Mouse (Mus musculus) heart, adult 2 months (tissue): ENCODE data around the gene Mrpl21.

ENCODE experiments used
- CTCF ChIP-seq: fragments of 200-600 bp; IDR thresholded peaks from 2 replicates; pipeline ENCODE4 v1.8.1; 2022; ENCODE audit warnings: antibody characterized with exemption, mild to moderate bottlenecking, moderate library complexity
- EP300 ChIP-seq: fragments of 200-500 bp; IDR thresholded peaks from 2 replicates; pipeline ENCODE4 v1.6.1; 2011; ENCODE audit warnings: low read depth, low read length, control low read depth; ENCODE audit not compliant: insufficient read depth
- POLR2A ChIP-seq: fragments of 200-500 bp; IDR thresholded peaks from 2 replicates; pipeline ENCODE4 v1.6.1; 2011; ENCODE audit warnings: mild to moderate bottlenecking, low read depth, low read length, control low read depth; ENCODE audit not compliant: insufficient read depth

GRCm38 (mm10) chr19:3333694-3334515 lies 51.2 kb downstream of the Mrpl21 start:
- no peak for TF ChIP-seq POLR2A
- no peak for TF ChIP-seq EP300
- no peak for TF ChIP-seq CTCF
